Mouse (Mus musculus): ENCODE measurements around the gene Pip5k1a.
A peak's percentile ranks its signal among the peaks of the same experiment; 100 is the strongest.
"Not testable (repeated sequence)": the region's sequence is repeated elsewhere in the genome, so short reads cannot be mapped to it uniquely, and the experiment has no call there.

The Pip5k1a gene

DNA sequence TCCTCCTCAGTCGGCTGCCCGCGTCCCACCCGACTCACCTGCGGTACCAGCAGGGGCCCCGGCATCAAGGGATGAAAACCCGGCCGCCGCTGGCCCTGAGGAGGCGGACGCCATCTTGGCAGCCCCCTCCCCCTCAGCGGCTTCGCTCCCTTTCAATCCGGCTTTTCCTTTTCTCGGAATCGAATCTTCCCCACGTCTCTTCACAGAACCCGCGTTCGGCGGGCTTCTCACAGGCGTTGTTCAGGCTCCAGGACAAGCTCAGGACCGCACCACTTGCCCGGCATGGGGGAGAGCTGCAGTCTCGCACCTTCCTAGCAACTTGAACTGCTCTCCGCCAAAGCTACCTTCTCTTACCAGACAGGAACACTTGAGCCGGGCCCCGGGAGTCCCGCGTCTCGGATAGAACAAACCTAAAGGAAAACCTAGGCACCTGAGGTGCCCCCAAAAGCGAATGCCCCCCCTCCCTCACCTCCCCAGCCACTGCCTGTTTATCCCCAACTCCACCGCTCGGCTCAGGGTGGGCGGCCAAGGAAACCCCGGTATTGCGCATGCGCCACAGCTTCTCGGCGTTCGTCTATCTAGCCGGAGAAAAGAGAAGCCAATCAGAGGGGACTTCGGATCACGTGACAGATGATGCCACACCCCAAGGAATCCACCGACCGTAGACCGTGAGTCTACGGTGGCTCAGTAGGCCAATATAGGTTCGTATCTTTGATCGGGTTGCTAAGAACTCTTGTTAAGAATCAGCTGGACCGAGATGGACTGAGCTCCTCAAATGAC lies at the start of gene Pip5k1a:
Gene Pip5k1a (minus strand): TSS at position 593 of the 780 bp plus-strand sequence.
- DNase-seq (ENCODE audit: low spot score), result peak; percentile 100

GRCm38 (mm10) chr3:95153874-95154273 lies 47.1 kb upstream of the Pip5k1a start:
- no peak for DNase-seq (ENCODE audit: low spot score)

DNA sequence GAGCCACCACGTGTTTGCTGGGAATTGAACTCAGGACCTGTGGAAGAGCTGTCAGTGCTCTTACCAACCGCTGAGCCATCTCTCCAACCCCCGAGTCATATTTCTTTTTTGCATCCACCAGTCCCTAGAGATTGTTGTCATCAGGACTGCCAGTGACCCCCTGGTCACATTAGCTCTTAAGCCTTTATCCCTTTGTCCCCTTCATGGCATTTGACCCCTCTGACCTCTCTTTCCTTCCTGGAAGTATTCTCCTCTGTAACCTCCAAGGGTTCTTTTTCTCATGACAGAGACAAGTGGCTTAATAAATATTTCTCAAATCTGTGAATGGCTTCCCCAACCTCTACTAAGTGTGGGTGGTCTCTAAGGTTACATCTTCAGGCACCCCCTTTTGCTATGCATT lies 41.2 kb upstream of the Pip5k1a start:
- peak; percentile 67 for DNase-seq (ENCODE audit: low spot score)

DNA sequence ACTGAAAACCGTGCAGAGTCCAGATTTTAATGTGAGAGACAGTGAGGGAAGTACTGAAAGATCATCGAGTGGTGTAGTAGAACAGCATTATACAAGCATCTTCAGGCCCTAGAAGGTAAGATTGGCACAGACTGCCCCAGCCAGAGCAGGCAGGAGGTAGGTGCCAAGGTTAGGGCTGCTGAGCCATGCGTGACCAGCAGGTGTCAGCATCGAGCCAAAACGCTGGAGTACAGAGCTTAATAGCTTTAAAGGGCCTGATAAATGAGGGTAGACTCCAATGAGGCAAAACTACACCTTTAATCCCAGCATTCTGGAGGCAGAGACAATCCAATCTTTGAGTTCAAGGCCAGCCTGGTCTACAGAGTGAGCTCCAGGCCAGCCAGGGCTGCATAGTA lies 35.9 kb upstream of the Pip5k1a start:
- DNase-seq (ENCODE audit: low spot score), result peak; percentile 94

GRCm38 (mm10) chr3:95141952-95142616 lies 35.4 kb upstream of the Pip5k1a start, which contains the start of gene Tnfaip8l2:
Tnfaip8l2 (minus strand) TSS chr3:95142360.
- DNase-seq (ENCODE audit: low spot score), result no peak

DNA sequence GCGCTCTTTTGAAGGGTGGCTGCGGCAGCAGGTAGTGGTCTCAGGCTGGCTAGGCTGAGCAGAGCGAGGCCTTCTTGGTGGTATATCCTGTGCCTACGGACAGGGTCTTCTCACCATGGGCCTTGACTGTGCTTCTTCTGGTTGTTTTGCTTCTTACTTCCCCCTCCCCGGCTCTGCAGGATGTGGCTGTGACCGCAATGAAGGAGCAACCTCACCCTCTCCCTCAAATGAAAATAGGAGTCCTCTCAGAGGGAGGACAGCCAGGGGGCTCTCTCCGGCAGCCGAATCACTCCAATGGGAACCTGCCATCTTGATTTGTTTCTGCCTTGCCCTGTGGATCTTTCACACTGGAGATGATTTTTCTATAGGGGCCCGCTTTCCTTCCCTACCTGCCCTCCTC lies 34.7 kb upstream of the Pip5k1a start:
- DNase-seq (ENCODE audit: low spot score), result no peak

GRCm38 (mm10) chr3:95140795-95141194 lies 34.1 kb upstream of the Pip5k1a start:
- no peak for DNase-seq (ENCODE audit: low spot score)

DNA sequence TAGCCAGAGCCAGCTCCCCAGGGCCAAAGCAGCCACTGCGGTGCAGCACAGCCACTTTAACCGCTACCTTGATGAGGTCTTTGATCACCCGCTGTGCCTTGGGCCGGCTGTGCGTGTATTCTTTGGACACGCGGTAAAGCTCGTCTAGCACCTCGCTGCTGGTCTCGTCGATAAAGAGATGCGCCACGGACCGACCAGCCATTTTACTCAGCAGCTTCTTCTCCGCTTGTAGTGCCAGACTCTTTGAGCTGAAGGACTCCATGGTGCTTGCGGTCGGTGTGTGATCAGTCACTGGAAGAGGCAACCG lies 33.5 kb upstream of the Pip5k1a start:
- DNase-seq (ENCODE audit: low spot score), result no peak

- DNase-seq (ENCODE audit: low spot score), result peak; percentile 16
Measured at GRCm38 (mm10) chr3:95139586-95140288, 33.0 kb upstream of the Pip5k1a start.

- no peak for DNase-seq (ENCODE audit: low spot score)
Measured at GRCm38 (mm10) chr3:95136336-95136735, 29.6 kb upstream of the Pip5k1a start.

DNA sequence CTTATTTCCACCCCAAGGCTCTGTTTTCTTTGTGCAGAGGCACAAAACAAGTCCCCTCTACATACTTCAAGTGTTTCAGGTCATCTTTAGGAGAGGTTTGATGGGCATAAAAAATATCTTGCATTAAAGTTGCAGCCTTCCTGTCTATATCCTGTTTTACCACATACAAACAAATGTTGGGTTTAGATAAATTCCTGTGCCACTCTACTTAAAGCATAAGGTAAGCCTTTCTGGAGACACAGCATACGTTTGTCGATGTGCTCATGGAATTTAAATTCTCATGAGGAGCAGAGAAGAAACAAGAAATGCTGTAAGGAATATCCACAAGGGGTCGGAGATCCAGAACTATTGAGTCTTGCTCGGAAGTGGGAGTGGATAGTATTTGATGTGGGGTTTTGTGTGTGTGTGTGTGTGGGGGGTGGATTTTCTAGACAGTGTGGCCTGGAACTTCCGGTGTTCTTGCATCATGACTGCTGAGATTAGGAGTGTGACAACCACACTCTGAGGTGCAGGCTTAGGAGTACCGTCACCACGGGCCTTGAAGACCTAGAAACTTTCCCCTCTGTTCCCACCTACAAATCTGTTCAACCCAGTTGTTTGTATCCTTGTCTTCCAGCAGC lies 28.8 kb upstream of the Pip5k1a start:
- DNase-seq (ENCODE audit: low spot score), result no peak

DNA sequence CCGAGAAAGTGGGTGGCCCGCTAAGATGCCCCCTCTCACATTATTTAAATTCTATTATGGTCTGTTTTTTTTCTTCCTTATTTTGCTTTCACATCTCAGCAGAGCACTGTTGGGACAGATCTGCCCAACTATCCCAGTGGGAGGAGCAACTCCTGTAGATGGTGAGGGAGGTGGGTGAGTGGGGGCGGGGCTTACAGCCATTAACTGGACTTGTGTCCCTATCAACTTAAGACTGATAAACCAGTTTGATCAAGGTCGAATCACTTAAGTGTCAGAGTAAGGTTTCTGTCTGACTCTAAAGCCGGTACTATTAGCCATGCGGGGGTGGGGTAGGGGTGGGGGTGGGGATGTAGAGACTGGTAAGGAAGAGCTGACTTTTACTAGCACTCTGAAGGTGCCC lies 28.3 kb upstream of the Pip5k1a start:
- DNase-seq (ENCODE audit: low spot score), result no peak

GRCm38 (mm10) chr3:95134133-95134532 lies 27.4 kb upstream of the Pip5k1a start:
- not testable (repeated sequence) for DNase-seq (ENCODE audit: low spot score)

DNA sequence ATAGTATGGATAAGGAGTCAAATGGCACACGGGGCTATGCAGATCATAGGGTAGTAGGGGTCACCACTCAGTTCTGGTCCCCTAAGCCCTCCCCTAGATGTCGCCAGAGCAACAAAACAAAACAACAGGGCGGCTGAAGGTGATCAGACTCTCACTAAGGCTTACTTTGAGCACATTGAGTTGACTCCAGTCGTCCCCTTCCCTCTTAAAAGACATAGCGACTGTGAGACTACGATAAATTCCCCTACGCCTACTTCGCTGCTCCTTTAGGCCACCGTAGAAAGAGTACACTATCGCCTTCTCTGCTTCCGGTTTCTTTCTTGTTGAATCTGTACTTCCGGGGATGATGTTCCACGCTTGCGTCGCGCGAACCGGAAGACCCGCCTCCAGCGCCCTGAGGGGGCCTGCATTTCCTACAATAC lies 27.0 kb upstream of the Pip5k1a start, which contains the start of the genes Scnm1 and Lysmd1:
Gene Scnm1 (minus strand): TSS at position 332 of the 422 bp plus-strand sequence.
Gene Lysmd1 (plus strand): TSS at position 409 of the 422 bp plus-strand sequence.
- DNase-seq (ENCODE audit: low spot score), result peak; percentile 97

DNA sequence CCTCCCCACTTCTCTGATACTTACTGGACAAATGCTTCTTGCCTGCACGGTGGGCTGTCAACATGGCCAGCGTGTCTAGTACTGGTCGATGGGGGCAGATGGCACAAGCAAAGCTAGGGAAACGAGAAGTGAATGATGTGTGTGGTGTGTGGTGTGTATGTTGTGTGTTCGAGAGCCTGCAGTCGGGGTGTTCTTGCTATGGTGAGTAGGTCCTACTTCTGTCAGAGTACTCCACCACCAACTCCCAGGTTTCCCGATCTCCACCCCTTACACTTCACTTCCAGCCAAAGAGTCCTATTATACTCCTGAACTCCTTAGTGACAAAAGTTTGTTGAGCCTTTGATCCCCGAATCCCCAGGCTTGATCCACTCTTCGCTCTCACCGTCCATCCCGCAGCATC lies 26.4 kb upstream of the Pip5k1a start:
- DNase-seq (ENCODE audit: low spot score), result no peak

DNA sequence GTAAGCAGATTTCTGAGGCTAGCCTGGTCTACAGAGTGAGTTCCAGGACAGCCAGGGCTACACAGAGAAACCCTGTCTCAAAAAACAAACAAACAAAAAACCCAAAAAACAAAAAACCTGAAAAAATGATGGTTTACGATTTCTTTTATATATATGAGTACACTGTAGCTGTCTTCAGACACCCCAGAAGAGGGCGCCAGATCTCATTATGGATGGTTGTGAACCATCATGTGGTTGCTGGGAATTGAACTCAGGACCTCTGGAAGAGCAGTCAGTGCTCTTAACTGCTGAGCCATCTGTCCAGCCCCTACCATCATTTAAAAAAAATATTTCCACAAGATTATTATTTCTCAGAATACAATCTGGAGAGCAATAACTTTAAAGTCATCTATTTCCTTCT lies 25.7 kb upstream of the Pip5k1a start:
- not testable (repeated sequence) for DNase-seq (ENCODE audit: low spot score)

DNA sequence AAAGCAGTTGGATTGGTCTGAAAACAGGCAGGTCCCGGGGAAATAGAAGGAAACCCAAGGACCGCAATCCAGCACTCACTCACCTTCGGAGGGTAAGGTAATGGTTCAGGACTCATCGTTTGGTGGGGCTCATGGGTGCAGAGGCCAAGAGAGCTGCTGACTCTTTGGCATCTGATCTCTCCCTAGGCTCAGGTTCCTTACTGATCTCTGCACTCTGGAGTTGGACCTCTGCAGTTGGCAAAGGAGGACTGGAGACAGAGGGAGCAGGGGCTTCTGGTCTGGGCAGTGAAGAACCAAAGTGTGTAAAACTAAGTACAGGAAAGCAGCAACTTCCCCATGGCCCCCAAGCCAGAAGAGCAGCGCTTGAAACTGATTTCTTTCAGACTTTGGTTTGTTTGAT lies 23.4 kb upstream of the Pip5k1a start:
- DNase-seq (ENCODE audit: low spot score), result no peak

DNA sequence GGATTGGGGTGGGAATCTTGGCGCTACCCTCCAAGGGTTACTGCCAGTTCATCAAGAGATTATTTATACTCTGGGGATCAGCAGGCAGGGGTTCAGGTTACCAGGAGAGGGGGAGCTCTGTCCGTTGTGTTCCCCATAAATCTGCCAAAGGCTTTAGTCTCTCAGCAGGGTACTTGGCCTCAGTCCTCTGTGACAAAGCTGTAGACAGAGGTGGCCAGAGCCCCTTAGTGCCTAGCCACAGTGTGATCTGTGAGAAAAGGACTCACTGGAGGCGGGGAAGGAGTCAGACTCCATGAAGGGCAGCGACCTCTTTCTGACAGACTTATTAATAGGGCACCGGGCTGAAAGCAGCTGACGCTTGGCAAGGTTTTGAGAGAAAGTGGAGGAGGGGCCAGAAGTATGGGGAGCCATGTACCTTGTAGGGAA lies 22.5 kb upstream of the Pip5k1a start:
- DNase-seq (ENCODE audit: low spot score), result peak; percentile 42

DNA sequence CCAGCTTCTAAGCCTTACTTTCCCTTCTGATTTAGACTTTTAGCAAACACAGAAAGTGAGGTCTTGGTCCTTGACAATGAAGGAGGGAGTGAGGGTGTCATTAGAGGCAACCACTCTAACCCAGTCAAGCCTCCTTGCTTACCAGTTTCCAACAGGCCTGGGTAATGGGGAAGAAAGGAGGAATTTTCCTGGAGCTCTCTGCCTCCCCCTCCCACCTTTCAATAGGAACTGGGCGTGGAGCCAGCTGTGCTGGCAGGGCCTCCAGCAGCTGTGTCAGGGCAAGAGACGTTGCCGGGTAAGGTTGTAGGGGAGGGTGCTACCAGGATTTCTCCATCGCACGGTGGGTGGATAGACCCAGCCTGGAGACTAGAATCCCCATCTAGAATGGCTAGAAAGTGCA lies 18.2 kb upstream of the Pip5k1a start:
- no peak for DNase-seq (ENCODE audit: low spot score)

DNA sequence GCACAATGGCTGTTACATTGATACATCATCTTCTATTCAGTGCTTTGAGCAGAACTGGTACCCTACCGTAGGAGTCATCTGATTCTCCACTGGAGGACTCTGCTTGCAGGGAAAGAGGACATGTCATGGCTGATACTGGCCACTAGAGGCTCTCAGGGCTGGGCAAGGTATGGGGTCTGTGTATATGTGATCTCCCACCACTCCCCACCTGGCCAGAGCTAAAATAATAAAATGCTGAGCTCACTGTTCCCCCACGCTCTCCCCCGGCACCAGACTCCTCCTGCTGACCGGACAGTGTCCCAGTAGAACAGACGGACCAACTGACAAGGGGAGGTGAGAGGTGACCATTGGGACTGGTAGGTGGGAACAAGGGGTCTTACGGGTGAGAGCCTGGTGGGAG lies 17.5 kb upstream of the Pip5k1a start, which contains the start of gene Tmod4:
Gene Tmod4 (plus strand): TSS at position 231 of the 400 bp plus-strand sequence.
- DNase-seq (ENCODE audit: low spot score), result peak; percentile 37

GRCm38 (mm10) chr3:95121580-95121979 lies 14.8 kb upstream of the Pip5k1a start:
- DNase-seq (ENCODE audit: low spot score), result no peak

GRCm38 (mm10) chr3:95117751-95118150 lies 11.0 kb upstream of the Pip5k1a start:
- no peak for DNase-seq (ENCODE audit: low spot score)
